Mouse (Mus musculus): ENCODE results near the gene Pld6.
"Not testable (repeated sequence)": the region's sequence is repeated elsewhere in the genome, so short reads cannot be mapped to it uniquely, and the experiment has no call there.

Gene Pld6

DNA sequence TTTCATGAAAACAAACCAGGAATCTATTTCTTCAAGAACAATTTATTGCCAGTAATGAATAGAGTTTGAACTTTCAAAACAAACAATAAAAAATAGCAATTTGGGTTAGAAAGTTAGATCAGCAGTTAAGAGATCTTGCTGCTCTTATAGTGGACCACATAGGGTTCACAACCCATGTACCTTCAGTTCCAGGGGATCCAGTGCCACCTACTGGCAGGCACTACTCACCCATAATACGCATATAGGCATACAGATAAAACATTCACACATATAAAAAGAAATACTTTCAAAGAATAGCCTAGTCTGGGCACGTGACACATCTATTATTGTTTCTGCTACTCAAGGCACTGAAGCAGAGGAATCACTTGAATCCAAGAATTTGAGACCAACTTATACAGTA lies 40.8 kb downstream of the Pld6 start:
- no peak for DNase-seq (ENCODE audit: inconsistent ontology term)

DNA sequence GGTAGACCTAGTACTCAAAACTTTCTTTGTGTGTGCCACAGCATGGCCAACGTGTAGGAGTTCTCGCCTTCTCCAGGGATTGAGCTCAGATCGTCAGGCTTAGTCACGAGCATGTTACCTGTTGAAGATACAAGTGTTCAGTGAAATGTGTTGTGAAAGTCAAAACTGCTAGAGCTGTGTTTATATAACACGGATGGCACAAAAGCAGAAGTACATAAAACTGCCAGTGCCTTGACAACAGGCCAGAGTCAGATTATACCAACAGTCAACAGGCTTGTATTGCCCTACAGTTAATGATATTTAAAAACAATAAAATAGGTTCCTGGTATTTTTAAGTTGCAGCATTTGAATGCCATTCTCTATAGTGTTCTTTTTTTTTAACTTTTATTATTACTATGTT lies 41.6 kb downstream of the Pld6 start:
- DNase-seq (ENCODE audit: inconsistent ontology term), result no peak

DNA sequence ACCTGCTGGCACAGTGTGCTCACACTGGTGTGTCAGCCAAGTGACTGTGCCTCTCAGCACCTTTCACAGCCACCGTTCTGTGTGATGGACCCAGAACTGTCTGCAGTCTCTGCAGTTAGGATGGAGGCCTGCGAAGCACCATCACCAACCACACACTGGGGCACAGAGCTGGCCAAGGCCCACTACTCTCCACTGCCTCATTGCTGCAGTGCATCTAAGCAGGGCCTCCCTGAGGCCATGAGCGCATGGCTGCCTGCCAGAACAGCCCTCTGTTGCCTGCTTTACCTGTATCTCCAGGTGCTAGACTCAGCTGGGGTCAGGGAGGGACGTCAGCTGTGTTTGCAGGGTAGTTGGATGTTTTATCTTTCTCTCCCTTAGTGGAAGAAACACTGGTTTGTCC lies 43.1 kb downstream of the Pld6 start:
- DNase-seq (ENCODE audit: inconsistent ontology term), result no peak

DNA sequence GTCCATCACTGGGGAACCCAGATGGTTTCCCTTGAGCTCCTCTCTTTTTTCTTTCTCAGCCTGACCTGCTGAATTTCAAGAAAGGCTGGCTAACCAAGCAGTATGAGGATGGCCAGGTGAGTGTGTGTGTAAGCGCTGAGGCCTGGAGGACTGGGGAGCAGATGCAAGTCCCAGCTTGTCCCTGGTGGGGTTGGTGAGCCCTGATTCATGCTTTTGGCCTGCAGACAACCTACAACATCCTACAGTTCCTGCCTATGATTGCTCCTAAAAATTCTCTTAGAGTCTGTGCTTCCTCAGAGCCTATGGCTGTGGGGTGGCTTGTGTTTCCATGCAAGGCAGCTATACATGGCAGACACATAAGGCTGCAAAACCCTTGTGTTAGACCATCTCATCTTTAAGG lies 43.7 kb downstream of the Pld6 start:
- no peak for DNase-seq (ENCODE audit: inconsistent ontology term)

DNA sequence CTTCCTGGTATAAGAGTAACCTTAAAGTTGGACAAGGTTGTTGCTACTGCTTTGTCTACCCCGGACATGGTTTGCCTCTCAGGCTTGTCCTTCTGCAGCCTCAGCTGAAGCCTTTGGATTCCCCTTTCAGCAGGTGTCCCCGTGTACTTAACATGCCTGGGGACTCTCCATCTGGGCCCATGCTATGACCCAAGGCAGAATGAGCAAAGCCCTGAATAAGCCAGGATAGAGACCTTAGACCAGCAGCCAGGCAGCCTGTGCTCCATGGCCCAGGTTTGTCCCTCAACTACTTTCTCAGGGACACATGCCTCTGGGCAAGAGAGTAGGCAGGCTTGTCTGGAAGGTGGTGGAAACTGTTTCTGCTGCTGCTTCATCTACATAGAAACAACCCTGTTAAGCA lies 44.1 kb downstream of the Pld6 start:
- no peak for DNase-seq (ENCODE audit: inconsistent ontology term)

DNA sequence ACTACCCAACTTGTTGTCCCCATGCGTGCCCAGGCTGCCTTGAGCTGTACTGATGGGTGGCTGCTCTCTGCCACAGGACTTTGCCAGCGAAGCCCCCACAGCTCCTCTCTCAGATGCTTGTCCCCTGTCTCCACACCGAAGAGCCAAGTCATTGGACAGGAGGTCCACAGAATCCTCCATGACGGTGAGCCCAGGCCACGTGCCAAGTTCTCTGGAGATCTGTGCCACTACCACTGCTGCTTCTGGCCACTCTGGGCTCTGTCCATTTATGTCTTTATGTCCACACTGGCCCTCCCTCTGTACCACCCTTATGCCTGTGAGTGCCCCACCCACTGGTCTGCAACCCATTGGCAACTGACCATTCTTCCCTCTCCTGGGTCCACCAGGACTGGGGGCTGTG lies 45.5 kb downstream of the Pld6 start:
- DNase-seq (ENCODE audit: inconsistent ontology term), result no peak

DNA sequence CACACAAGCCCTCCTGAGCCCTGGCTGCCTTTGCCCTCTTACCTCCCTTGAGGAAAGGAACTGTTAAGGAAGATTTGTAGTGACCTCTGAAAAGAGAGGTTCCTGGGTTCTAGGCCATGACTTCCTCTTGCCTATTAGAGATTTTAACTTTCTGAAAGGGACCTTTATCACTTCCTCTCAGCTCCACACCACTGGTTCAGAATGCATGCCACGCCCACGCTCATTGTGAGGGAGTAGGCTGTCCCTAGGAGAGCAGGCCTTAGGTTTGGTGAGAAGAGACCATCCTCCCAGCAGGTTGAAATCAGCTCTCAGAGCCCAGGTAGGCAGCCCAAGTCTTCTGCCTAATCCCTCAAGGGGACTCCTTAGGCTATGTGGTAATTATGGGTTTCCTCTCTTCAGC lies 47.4 kb downstream of the Pld6 start:
- no peak for DNase-seq (ENCODE audit: inconsistent ontology term)

DNA sequence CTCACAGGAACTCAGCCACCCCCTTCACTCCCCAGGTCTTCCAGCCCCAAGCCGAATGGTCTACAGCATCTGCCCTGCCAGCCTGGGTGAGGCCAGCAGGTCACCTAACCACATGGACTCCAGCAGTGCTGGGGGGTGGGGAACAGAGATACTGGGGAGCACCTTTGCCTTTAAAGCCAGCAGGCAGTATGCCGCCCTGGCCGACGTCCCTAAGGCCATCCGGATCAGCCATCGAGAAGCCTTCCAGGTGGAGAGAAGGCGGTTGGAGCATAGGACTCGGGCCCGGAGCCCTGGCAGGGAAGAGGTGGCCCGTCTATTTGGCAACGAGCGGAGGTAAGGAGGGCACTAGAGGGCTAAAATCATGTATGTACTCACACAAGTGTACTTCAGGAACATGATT lies 50.2 kb downstream of the Pld6 start:
- no peak for DNase-seq (ENCODE audit: inconsistent ontology term)

DNA sequence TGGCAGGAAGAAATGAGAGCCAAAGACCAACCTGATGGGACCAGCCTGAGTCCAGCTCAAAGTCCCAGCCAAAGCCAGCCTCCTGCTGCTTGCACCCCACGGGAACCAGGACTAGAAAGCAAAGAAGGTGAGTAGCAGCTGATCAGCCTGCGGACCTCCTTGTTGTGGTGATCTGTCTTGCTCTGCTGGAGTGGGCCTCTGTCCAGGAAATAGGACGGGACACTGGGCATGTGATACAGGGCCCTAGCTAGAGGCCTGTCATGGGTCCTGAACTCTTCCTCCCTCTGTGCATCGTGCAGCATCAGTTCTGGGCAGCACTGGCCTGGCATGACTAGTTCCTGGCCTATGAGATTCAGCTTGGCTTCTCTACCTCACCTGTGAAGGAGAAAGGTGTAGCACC lies 51.5 kb downstream of the Pld6 start:
- not testable (repeated sequence) for DNase-seq (ENCODE audit: inconsistent ontology term)

DNA sequence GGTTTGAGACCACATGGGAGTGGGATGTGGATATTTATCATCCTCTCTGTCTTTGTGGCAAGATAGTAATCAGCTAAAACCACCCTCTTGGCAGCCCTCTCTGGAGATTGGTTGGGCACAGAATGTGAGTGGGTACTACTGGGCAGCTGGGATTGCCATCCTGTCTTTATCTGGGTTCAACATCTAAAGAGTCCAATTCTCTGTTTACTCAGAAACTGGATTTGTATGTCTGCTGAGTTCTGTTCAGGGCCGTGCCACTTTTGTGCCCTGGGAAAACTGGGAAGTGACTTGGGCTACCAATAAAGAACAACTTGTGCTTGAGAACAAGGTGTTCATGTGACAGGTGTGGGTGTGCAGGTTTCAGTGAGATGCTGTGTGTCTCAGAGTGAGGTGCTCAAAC lies 53.1 kb downstream of the Pld6 start:
- no peak for DNase-seq (ENCODE audit: inconsistent ontology term)

Measured in Muller cell, postnatal 12 days (primary cell).